ENCODE assay signal across 28 mouse cellular contexts in genomic region chr6:49046976-49047375, GRCm38 (mm10). TPM values are rescaled to one million over a fixed set of nuclear protein-coding genes. Genes with fewer than 3 reads are reported as not detected.
A peak's percentile ranks its signal among the peaks of the same experiment; 100 is the strongest.
DNase-seq lines count a peak whose midpoint lies in the region; ATAC-seq and TF ChIP-seq lines count a peak whose summit lies in the region.
"Had no signal": no experiment of that assay in that cellular context is flagged by ENCODE, and none has a peak within 500 bp of the region (broad histone marks: within the 10 kb centered on the region; RNA-seq: fewer than 3 reads in every experiment).

No protein-coding gene starts in this region.

- H3K27ac ChIP-seq in liver, adult 2 months (replicated peaks; ENCODE audit: insufficient read depth, low read depth, low read length) = no peak overlapping the region
- no peak overlapping the region for H3K27ac ChIP-seq in liver, postnatal 0 days (ENCODE audit: low read depth)
- H3K27ac ChIP-seq in liver, embryonic 12.5 days = no peak overlapping the region
- no peak overlapping the region for H3K27ac ChIP-seq in CH12.LX (ENCODE audit: insufficient read depth, low read depth)
- peak overlapping the region; percentile 44 for H3K27ac ChIP-seq in small intestine, adult 2 months (ENCODE audit: insufficient read depth, low read depth, low read length)
- no peak overlapping the region for H3K27ac ChIP-seq in thymus, adult 2 months (ENCODE audit: control insufficient read depth, insufficient read depth, low read length)
- H3K27ac ChIP-seq: embryonic facial prominence, embryonic 13.5 days; embryonic facial prominence, embryonic 15.5 days; forebrain, embryonic 10.5 days; forebrain, embryonic 12.5 days had no signal

- dilution Hi-C loops in CH12.LX (cut with MboI; ENCODE audit: extremely low pct_ligation_motif_present, extremely low pct_unique_long_range_greater_than_20kb, low sequenced_read_pairs) = no loop called here

- no peak for TF ChIP-seq RAD21 in CH12.LX (IDR thresholded peaks at IDR 0.05; ENCODE audit: low read depth, low read length)

- ATAC-seq in liver, postnatal 0 days = peak; percentile 82
- no peak for ATAC-seq in liver, embryonic 12.5 days
- ATAC-seq: activated CD4-positive, CD25-positive, alpha-beta regulatory T cell, adult 4 months; forebrain, embryonic 14.5 days; forebrain, embryonic 16.5 days; Patski had no signal

- in situ Hi-C loops in CH12.LX (cut with MboI; ENCODE audit: low pct_ligation_motif_present, low pct_unique_long_range_greater_than_20kb, low sequenced_read_pairs) = no loop called here

- H3K79me2 ChIP-seq in liver, adult 2 months (ENCODE audit: control insufficient read depth, insufficient read depth, low read length) = no peaks in the 10 kb centered on the region
- no peaks in the 10 kb centered on the region for H3K79me2 ChIP-seq in CH12.LX (replicated peaks; ENCODE audit: control insufficient read depth, extremely low read depth, insufficient read depth, poor library complexity, severe bottlenecking)

- H3K4me1 ChIP-seq in liver, adult 2 months (ENCODE audit: control insufficient read depth, insufficient read depth, low read length) = no peaks in the 10 kb centered on the region
- 0 out of 2 replicates have a peak, but pooled peaks cover 3% of the 10 kb centered on the region for H3K4me1 ChIP-seq in liver, postnatal 0 days (ENCODE audit: insufficient read depth)
- no peaks in the 10 kb centered on the region for H3K4me1 ChIP-seq in liver, embryonic 12.5 days
- H3K4me1 ChIP-seq in CH12.LX (ENCODE audit: control insufficient read depth in 1 of 2, insufficient read depth in 2 of 2) = peaks cover 15 to 20% of the 10 kb centered on the region in 2 experiments
- H3K4me1 ChIP-seq in small intestine, adult 2 months (ENCODE audit: control insufficient read depth, insufficient read depth, insufficient read length, low read length) = peaks cover 3% of the 10 kb centered on the region; the same call in 1 of the 2 replicates
- H3K4me1 ChIP-seq in thymus, adult 2 months (replicated peaks; ENCODE audit: control insufficient read depth, insufficient read depth, low read length) = peaks cover 8% of the 10 kb centered on the region
- H3K4me1 ChIP-seq: embryonic facial prominence, embryonic 13.5 days; embryonic facial prominence, embryonic 15.5 days; forebrain, embryonic 12.5 days had no signal

- no peaks in the 10 kb centered on the region for H3K9me3 ChIP-seq in liver, postnatal 0 days (ENCODE audit: low read length)
- no peaks in the 10 kb centered on the region for H3K9me3 ChIP-seq in liver, embryonic 12.5 days (replicated peaks)
- no peaks in the 10 kb centered on the region for H3K9me3 ChIP-seq in CH12.LX (replicated peaks; ENCODE audit: low read length)
- H3K9me3 ChIP-seq: embryonic facial prominence, embryonic 13.5 days; embryonic facial prominence, embryonic 15.5 days; forebrain, embryonic 10.5 days; forebrain, embryonic 12.5 days; G1E had no signal

- H3K4me3 ChIP-seq in liver, adult 2 months (ENCODE audit: insufficient read depth, low read depth, low read length) = no peak overlapping the region
- no peak overlapping the region for H3K4me3 ChIP-seq in liver, postnatal 0 days (ENCODE audit: low read depth, low read length)
- no peak overlapping the region for H3K4me3 ChIP-seq in liver, embryonic 12.5 days
- H3K4me3 ChIP-seq in CH12.LX (replicated peaks in 1 of 3; ENCODE audit: low read depth in 2 of 3, low read length in 2 of 3, poor library complexity in 1 of 3) = peak overlapping the region in 1 of 3 experiments; percentile 50
- H3K4me3 ChIP-seq in small intestine, adult 2 months (ENCODE audit: low read depth, low read length) = no peak overlapping the region
- no peak overlapping the region for H3K4me3 ChIP-seq in thymus, adult 2 months (ENCODE audit: control insufficient read depth, insufficient read depth, low read length)
- H3K4me3 ChIP-seq: embryonic facial prominence, embryonic 13.5 days; embryonic facial prominence, embryonic 15.5 days; erythroblast, embryonic 14.5 days; forebrain, embryonic 10.5 days; forebrain, embryonic 12.5 days had no signal

- no peak for TF ChIP-seq EP300 in liver, postnatal 0 days (IDR thresholded peaks at IDR 0.05; ENCODE audit: low read depth)
- TF ChIP-seq EP300 in CH12.LX (IDR thresholded peaks at IDR 0.05; ENCODE audit: low read length) = no peak

- WGBS in liver, adult 2 months = 33% methylated on average over 8 of the region's 8 CpGs
- WGBS in liver, postnatal 0 days (ENCODE audit: insufficient replicate concordance) = 65% methylated on average over 8 of the region's 8 CpGs
- WGBS in liver, embryonic 12.5 days (ENCODE audit: insufficient replicate concordance) = 69% methylated on average over 8 of the region's 8 CpGs
- WGBS in small intestine, adult 2 months = 60% methylated on average over 8 of the region's 8 CpGs
- 95% methylated on average over 8 of the region's 8 CpGs for WGBS in thymus, adult 2 months

- peak; percentile 29 for DNase-seq in liver, adult 2 months (ENCODE audit: extremely low read depth, low read depth, low spot score)
- DNase-seq in liver (no peak), CH12.LX (ENCODE audit: extremely low read depth) (no peak)
- no peak for DNase-seq in liver, postnatal 0 days
- no peak for DNase-seq in thymus, adult 2 months
- no peak for DNase-seq in adrenal gland, postnatal 4 days (ENCODE audit: low spot score in 2 of 2)
- DNase-seq: adrenal gland, adult 8-10 months; adrenal gland, postnatal 14 days; adrenal gland, postnatal 36 days; cerebellum, adult 11 months; cerebellum, adult 18-20 months; cerebellum, adult 8-10 months; cerebellum, adult 9-11 months; cerebellum, postnatal 14 days; cerebellum, postnatal 36 days; embryo, embryonic 11 days had no signal

- H3K27me3 ChIP-seq in liver, adult 2 months (ENCODE audit: control insufficient read depth, insufficient read depth, low read length) = no peaks in the 10 kb centered on the region
- H3K27me3 ChIP-seq in liver, postnatal 0 days (ENCODE audit: insufficient read depth, low read length) = no peaks in the 10 kb centered on the region
- H3K27me3 ChIP-seq in liver, embryonic 12.5 days (replicated peaks) = no peaks in the 10 kb centered on the region; the same call in 1 of the 2 replicates
- H3K27me3 ChIP-seq in CH12.LX (replicated peaks) = no peaks in the 10 kb centered on the region
- H3K27me3 ChIP-seq in small intestine, adult 2 months (ENCODE audit: control insufficient read depth, insufficient read depth, low read length) = no peaks in the 10 kb centered on the region
- H3K27me3 ChIP-seq in thymus, adult 2 months (ENCODE audit: control insufficient read depth, insufficient read depth, low read length) = no peaks in the 10 kb centered on the region
- H3K27me3 ChIP-seq: embryonic facial prominence, embryonic 15.5 days; Patski had no signal

- no peak overlapping the region for H3K9ac ChIP-seq in liver, adult 2 months (ENCODE audit: low read depth, low read length)
- H3K9ac ChIP-seq in liver, postnatal 0 days (replicated peaks) = no peak overlapping the region
- H3K9ac ChIP-seq in liver, embryonic 12.5 days = no peak overlapping the region
- no peak overlapping the region for H3K9ac ChIP-seq in CH12.LX (ENCODE audit: insufficient read depth, low read depth)
- H3K9ac ChIP-seq: embryonic facial prominence, embryonic 13.5 days; embryonic facial prominence, embryonic 15.5 days; forebrain, embryonic 12.5 days had no signal

- H3K4me2 ChIP-seq in liver, postnatal 0 days (ENCODE audit: low read depth, low read length) = no peak overlapping the region
- no peak overlapping the region for H3K4me2 ChIP-seq in liver, embryonic 12.5 days
- peak overlapping the region; percentile 54 for H3K4me2 ChIP-seq in CH12.LX (ENCODE audit: insufficient read depth, low read depth, poor library complexity, severe bottlenecking)
- H3K4me2 ChIP-seq: embryonic facial prominence, embryonic 13.5 days; embryonic facial prominence, embryonic 15.5 days; forebrain, embryonic 12.5 days had no signal

- TF ChIP-seq CTCF in liver, adult 2 months (IDR thresholded peaks at IDR 0.05; ENCODE audit: low read depth, low read length) = no peak
- no peak for TF ChIP-seq CTCF in liver, postnatal 0 days (IDR thresholded peaks at IDR 0.05; ENCODE audit: low read depth)
- TF ChIP-seq CTCF in CH12.LX (conservative IDR thresholded peaks at IDR 0.05 in 1 of 2, IDR thresholded peaks at IDR 0.05 in 1 of 2; ENCODE audit: low read depth in 2 of 2, low read length in 2 of 2) = no peak
- no peak for TF ChIP-seq CTCF in small intestine, adult 2 months (IDR thresholded peaks at IDR 0.05; ENCODE audit: extremely low read depth, insufficient read length, insufficient replicate concordance, low read depth, low read length)
- no peak for TF ChIP-seq CTCF in thymus, adult 2 months (IDR thresholded peaks at IDR 0.05; ENCODE audit: borderline replicate concordance, control insufficient read depth, extremely low read depth, insufficient read depth, low read length, poor library complexity)

- no peaks in the 10 kb centered on the region for H3K36me3 ChIP-seq in liver, adult 2 months (ENCODE audit: control insufficient read depth, insufficient read depth, low read length)
- no peaks in the 10 kb centered on the region for H3K36me3 ChIP-seq in liver, postnatal 0 days (replicated peaks; ENCODE audit: insufficient read depth, low read length)
- H3K36me3 ChIP-seq in liver, embryonic 12.5 days = no peaks in the 10 kb centered on the region
- no peaks in the 10 kb centered on the region for H3K36me3 ChIP-seq in CH12.LX (replicated peaks in 1 of 2; ENCODE audit: control insufficient read depth in 1 of 2, insufficient read depth in 1 of 2, low read length in 1 of 2)
- H3K36me3 ChIP-seq in small intestine, adult 2 months (ENCODE audit: control insufficient read depth, insufficient read depth, low read length) = no peaks in the 10 kb centered on the region
- no peaks in the 10 kb centered on the region for H3K36me3 ChIP-seq in thymus, adult 2 months (ENCODE audit: control insufficient read depth, insufficient read depth, low read length)
- H3K36me3 ChIP-seq: embryonic facial prominence, embryonic 13.5 days; embryonic facial prominence, embryonic 15.5 days; forebrain, embryonic 10.5 days; forebrain, embryonic 12.5 days; G1E had no signal

- TF ChIP-seq POLR2A in liver, adult 2 months (IDR thresholded peaks at IDR 0.05; ENCODE audit: extremely low read depth, insufficient read depth, low read length) = no peak
- TF ChIP-seq POLR2A in CH12.LX (IDR thresholded peaks at IDR 0.05; ENCODE audit: low read depth, low read length) = no peak
- no peak for TF ChIP-seq POLR2A in small intestine, adult 2 months (IDR thresholded peaks at IDR 0.05; ENCODE audit: low read depth, low read length)
- TF ChIP-seq POLR2A in thymus, adult 2 months (IDR thresholded peaks at IDR 0.05; ENCODE audit: control insufficient read depth, extremely low read depth, insufficient read depth, low read length, poor library complexity) = no peak

RNA-seq across cellular contexts. Expression of gene Gpnmb, which starts 10.6 kb away (rescaled TPM):
- under 0.01 and 0.07 TPM in 2 replicates for total RNA-seq in liver, adult 2 months (2014; rRNA removed)
- 0.20 and 0.36 TPM in 2 replicates for polyA plus RNA-seq in liver, adult 2 months (2012; rRNA removed)
- polyA plus RNA-seq in liver, postnatal 0 days (2015; fragmentation: Nextera tagmentation; extraction: Ambion mirVana) = 0.52 and 0.53 TPM in 2 replicates
- 0.17 and 0.36 TPM in 2 replicates for polyA plus RNA-seq in liver, embryonic 12.5 days (2016; fragmentation: Nextera tagmentation; extraction: Ambion mirVana)
- total RNA-seq in CH12.LX (2012; rRNA removed) (0.08 TPM in 1 of 2 replicates, not detected in the other), CH12.LX (2014; rRNA removed) (not detected in 2 replicates)
- polyA plus RNA-seq in CH12.LX (2012; ENCODE audit: insufficient read length, low read depth) = 0.24 TPM in 1 of 2 replicates, not detected in the other
- polyA plus RNA-seq in small intestine, adult 2 months (2012; rRNA removed) = 2.0 and 3.1 TPM in 2 replicates
- polyA plus RNA-seq in thymus, adult 2 months (2012; rRNA removed) = 7.8 and 15.2 TPM in 2 replicates
- total RNA-seq in adrenal gland, postnatal 4 days (2021) = 1 to 10 TPM in 1 of 2 experiments, under 1 TPM in 1; 0.92 to 1.1 TPM

RNA-seq across cellular contexts. Expression of gene Malsu1, which starts 26.6 kb away (rescaled TPM):
- 27.9 and 28.5 TPM in 2 replicates for total RNA-seq in liver, adult 2 months (2014; rRNA removed)
- polyA plus RNA-seq in liver, adult 2 months (2012; rRNA removed) = 20.5 and 24.0 TPM in 2 replicates
- polyA plus RNA-seq in liver, postnatal 0 days (2015; fragmentation: Nextera tagmentation; extraction: Ambion mirVana) = 54.5 and 55.5 TPM in 2 replicates
- 47.9 and 52.9 TPM in 2 replicates for polyA plus RNA-seq in liver, embryonic 12.5 days (2016; fragmentation: Nextera tagmentation; extraction: Ambion mirVana)
- total RNA-seq in CH12.LX (2012; rRNA removed) (35.4 and 39.0 TPM in 2 replicates), CH12.LX (2014; rRNA removed) (57.1 and 59.6 TPM in 2 replicates)
- 73.5 and 78.7 TPM in 2 replicates for polyA plus RNA-seq in CH12.LX (2012; ENCODE audit: insufficient read length, low read depth)
- polyA plus RNA-seq in small intestine, adult 2 months (2012; rRNA removed) = 19.2 and 31.2 TPM in 2 replicates
- polyA plus RNA-seq in thymus, adult 2 months (2012; rRNA removed) = 21.0 and 23.8 TPM in 2 replicates
- total RNA-seq in adrenal gland, postnatal 4 days (2021) = 10 to 100 TPM; 56.4 to 61.1 TPM
